Mouse (Mus musculus) brain, embryonic 14.5 days (tissue): ENCODE results near the gene Ptgds.

Experiments
- CTCF ChIP-seq: fragments of 200-500 bp; IDR thresholded peaks from 2 replicates; pipeline ENCODE4 v1.5.1; 2012; ENCODE audit warnings: inconsistent platforms, mild to moderate bottlenecking, moderate library complexity, borderline replicate concordance; ENCODE audit not compliant: insufficient read depth, insufficient read length; ENCODE audit errors: extremely low read depth
- POLR2A ChIP-seq: fragments of 200-500 bp; IDR thresholded peaks from 2 replicates; pipeline ENCODE4 v1.6.1; 2012; ENCODE audit warnings: mild to moderate bottlenecking, inconsistent platforms, borderline replicate concordance; ENCODE audit not compliant: poor library complexity, insufficient read depth, insufficient read length, severe bottlenecking; ENCODE audit errors: extremely low read depth

DNA sequence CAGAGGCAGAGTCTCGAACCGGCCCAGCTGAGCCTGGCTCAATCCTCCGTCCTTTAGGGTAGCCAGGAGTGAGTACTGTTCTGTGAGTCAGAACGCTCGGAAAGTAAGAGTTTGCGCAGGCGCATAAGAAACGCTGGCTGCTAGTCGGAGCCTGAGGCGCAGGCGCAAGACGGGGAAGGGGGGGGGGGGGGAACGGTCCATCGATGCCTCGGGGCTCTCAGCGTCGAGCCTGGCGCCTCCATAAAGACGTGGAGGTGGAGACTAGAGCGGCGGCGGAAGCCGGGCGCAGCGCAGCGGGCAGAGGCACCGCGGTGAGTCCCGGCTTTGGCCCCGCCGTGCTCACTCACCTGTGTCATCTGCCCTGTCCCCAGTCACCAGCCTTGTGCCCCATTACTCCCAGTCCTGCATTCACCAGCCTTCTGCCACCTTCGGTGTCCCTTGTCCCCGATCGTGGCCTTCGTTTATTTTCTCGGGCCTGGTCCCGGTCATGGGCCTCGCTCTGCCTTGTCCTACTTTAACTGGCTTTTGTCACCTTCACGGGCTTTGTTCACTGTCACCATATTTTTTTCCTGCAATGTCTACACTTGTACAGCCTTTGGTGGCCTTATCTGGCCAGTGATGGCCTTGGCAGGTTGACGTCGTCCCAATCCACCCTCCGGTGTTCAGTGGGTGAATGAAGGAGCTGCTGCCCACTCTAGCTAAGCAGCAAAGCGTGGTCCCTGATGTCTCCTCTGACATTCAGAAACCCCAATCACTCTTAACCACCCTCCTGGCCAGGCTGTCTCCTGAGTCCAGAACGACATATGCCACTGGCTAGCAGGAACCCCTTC, 30.9 kb upstream of the Ptgds start, which contains the start of gene Fbxw5:
- TF ChIP-seq CTCF: no peak
- TF ChIP-seq POLR2A: peak; percentile 97
